Mouse (Mus musculus): ENCODE measurements around the gene Pbxip1.
A peak's percentile ranks its signal among the peaks of the same experiment; 100 is the strongest.

Pbxip1 gene

DNA sequence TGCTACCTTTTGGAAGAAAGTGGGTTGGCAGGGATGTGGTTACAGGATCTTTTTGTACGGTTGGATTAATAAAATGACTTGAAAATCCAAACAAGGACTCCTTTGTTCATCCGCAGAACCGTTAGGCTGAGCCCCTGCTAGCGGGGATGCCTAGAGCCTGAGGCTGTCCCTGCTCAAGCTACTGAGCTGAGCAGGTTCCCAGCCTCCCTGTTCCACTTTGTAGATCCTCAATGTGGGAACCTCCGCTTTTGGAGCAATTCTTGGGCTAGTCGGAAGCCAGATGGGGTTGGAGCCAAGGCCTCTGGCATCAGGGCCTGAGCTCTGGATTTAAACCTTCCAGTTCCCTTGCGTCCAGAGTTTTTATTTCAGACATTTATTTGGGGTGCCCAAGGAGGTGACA is 1.5 kb upstream of the Pbxip1 start:
- DNase-seq = no peak

DNA sequence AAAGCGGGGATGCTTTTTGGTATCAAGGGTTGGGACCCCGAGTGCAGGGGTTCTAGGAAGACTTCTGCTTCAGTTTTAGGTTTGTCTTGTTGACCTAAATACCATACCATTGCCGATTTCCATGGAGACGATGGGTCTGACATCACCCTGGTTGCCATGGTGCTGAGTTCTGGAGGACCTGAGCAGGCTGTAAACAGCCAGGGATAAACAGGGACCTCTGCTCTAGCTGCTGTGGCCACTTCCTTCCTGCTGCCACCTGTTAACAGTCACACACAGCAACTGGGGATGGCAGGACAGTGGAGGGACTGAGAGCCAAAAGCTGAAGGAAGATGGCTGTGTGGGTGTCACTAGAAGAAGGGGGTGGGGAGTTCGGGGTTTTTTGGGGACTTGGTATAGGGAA is 763 bp downstream of the Pbxip1 start:
- DNase-seq = peak in 1 of 2 experiments; percentile 43

DNA sequence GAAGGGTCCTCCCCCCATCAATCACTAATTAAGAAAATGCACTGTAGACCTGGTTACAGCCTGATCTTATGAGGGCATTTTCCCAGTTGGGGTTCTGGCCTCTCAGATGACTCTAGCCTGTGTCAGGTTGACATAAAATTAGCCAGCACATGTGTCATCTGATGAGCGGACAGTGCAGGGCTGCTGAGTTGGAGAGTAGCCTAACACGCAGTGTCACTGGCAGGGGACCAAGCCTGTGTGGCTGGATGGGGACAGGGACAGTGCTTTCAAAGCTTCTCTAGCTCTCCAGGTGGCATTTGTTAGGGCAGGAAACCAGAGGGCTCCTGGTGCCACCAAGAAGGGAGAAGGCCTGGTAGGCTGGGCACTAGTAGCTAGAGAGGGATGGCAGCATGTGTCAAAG is 4.2 kb downstream of the Pbxip1 start:
- no peak for DNase-seq

DNA sequence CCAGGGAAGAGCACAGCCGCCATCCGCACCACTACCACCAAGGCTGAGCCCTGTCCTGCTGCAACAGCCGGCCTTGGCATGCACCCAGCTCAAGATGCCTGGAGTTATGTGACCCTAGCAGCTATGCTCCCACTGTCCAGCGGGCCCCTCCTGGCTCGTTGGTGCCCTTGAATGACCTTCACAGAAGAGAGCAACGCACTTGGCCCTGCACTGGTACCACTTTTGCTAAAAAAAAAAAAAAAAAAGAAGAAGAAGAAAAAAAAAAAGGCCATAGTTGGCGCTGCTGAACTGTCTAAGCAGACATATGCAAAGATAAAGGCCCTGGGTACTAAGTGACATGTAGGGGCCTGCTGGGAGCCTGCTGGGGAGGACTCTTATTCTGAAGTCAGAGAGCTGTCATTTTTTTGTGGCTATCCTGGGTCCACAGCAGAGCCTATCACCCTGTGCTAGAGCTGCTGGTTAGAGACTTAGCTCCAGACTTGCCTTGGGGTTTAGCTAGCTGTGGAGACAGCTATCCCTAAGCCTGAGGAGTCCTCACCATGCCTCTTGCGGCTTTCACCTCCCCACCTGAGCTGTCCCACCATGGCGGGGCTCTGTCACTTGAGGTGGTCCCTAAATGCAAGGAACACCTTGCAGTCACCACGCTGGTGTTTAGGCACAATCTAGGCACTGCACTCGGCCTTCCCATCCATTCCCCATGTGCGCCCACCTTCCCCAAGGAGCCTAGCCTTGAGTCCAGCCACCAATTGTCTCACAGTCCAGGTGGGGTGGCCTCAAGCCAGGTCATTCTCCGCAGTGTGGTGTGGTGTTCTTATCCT is 12.4 kb downstream of the Pbxip1 start:
- DNase-seq = no peak

DNA sequence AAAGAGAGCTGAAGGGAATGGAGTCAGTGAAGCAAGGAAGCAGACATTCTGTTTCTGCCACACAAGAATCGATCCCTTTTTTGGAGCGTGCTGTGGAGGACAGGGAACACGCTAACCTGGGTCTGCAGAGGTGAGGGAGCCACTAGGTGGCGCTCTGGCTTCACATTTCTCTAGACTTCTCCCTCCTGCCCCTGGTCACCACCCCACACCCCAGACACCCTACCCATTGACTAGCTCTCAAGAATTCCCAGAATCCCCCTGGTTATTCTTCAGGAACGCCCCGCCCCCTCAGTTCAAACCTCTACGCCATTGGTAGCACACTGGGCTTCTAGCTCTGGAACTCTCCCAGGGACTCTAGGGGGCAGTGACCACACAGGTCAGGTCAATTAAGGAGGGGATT is 13.0 kb downstream of the Pbxip1 start:
- peak; percentile 76 for DNase-seq

DNA sequence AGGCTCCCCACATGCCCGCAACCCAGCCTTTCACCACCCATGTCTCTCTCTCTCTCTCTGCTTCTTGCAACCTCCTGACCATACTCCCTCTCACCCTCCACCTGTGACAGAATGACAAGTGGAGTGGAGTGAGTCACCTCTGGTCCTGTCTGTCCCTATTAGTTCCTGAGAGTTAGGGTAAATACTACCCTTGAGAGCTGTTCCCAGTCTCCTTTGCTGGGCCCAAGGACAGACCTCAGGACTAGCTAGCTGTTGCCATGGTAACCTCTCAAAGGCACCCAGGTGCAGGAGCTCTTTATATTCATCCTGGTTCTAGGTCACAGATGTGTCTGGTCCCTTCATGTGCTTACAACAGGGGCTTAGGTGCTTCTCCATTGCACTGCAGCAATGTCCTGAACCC is 15.4 kb downstream of the Pbxip1 start:
- peak; percentile 39 to 67 for DNase-seq

DNA sequence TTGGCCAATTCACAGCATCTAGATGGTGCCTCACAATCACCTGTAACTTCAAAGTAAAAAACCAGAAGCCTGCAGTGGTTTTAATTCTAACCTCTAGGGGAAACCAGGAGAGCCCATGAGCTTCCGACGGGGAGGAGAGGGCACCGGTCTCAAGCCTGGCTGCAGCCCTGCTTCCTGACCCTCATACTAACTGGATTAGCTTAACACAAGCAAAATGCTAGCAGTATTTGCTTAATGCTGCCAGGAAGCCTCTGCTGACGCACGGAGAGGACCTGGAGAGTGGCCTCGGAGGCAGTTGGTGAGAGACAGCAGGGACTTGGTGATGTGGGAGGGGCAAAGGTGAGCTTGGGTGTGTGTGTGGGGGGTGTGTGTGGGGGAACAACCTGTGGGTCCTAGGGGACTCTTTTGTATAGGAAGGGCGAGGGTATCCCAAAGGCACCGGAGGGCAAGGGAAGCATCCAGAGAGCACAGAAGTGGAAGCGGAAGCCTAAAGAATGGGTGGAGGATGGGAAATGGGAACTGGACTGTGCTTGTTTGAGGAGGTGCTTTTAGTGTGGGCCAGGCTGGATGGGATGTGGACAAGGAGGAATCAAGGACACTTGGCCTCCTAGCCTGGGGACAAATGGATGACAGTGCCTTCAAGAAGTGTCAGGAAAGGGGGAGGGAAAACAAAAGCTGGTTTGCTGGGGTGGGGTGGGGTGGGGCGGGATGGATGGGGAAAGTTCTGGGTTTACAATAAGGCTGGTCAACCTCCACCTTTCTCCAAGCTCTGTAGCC is 18.1 kb downstream of the Pbxip1 start, which contains the start of gene Pmvk:
Gene Pmvk, plus strand, starts transcription at position 141 of the 777 bp plus-strand sequence.
- no peak for DNase-seq

DNA sequence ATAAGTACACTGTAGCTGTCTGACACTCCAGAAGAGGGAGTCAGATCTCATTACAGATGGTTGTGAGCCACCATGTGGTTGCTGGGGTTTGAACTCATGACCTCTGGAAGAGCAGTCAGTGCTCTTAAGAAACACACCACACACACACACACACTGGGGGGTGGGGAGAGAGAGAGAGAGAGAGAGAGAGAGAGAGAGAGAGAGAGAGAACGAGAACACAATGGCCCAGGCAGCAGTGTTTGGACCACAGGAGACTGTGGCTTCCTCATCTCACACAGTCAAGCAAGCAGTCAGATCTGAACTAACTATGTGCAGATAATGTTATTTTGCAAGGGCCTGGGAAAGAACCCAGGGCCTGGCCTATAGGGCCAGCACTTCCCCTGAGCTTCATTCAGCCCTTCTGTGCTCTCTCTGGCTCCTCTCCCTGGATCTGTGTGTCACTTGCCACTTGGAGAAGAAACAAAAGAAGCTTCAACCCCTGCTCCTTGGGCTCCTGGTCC is 19.3 kb downstream of the Pbxip1 start:
- DNase-seq = no peak

DNA sequence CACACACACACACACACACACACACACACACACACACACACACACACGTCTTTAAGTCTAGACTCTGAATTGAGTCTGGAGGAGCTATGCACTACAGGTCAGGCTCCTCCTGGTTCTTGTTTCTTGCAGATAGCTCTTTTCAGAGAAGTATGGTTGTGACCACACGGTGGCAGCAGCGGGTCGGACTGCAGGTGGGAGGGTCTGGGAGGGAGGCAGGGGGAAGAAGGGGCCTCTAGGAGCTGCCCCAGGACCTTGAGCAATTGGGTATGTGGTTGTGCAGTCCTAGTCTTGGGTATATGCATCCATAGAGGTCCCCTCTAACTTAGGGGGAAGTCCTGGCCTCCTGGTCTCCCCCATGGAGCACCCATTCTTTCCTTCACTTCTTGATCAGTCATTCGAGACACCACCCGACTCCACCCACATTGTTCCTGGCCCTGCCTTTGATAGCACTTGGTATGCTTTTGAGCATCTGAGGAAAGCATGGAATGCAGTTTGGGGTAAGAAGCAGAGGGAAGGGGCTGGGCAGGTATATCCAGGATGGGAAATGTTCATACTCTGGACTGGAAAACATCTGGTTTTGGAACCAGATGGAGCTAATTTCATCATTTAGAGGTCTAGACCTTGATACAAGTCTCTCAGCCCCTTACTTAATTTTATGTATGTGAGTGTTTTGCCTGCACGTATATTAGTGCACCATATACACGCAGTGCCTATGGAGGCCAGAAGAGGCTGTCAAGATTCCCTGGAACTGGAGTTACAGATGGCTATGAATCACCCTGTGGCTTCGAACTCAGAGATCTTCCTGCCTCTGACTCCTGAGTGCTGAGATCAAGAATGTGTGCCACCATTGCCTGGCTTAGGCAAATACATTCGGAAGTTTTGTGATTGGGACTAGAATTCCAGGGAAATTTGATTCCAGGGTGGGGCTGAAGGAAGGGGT is 20.5 kb downstream of the Pbxip1 start:
- peak; percentile 81 to 86 for DNase-seq

DNA sequence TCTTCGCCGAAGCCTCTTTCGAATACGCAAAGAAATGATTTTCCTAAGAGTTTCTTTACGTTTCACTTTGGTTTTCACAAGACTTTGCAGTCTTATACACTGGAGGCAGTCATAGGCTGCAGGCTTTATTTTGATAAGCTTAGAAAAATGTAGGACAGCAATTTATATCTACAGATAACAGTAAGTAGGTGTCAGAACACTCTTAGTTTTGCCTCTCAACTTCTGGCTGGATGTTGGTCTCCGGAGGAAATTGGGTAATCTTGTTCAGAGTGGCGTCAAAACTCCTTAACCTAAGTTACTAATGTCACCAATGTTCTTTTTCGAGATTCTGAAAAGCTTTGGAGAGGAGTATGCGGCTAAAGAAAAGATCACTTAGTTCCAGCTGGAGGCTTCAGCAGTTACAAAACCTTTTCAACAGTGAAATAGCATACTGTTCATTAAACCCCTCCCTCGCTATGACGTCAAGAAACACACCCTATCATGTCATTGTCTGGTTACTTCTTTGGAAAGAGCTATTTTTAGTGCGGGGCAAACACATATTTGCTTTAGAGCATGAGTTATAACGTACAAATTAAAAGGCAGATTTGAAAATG is 22.0 kb downstream of the Pbxip1 start:
- DNase-seq = no peak

DNA sequence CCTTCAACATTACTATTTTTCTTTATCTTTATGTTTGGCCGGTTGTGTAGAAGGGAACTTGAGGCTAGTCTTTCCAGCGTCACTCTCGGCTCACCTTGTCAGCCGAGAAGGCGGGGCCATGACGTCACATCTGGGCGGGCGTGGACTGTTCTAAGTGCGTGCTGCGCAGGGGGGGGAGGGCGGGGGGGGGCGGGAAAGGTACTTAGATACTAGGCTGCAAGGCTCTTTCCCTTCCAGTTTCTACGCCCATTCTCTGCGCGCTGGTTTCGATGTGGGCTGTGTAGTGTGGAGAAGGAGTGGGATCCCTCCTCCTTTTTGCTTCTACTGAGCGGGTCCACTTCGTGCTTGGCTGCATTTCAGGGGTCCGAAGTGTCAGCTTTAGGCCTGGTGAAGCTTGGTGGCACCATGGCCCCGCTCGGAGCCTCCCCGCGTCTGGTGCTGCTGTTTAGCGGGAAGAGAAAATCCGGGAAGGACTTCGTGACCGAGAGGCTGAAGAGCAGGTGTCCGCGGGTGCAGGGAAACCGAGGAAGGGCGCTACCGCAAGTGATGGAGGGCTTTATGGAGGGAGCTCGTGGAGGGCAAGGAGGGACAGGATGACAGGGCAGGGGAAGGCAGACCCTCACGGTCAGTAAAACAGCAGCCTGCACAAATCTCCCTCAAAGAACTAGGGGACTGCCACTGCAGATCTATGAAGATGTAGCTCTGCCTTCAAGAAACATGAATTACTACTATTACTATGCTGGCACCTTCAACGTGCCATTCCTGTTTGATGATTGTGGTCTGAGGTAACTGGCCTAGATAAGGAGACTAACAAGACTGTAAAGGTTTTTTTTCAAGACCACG is 22.7 kb downstream of the Pbxip1 start:
- DNase-seq = peak; percentile 92 to 93

DNA sequence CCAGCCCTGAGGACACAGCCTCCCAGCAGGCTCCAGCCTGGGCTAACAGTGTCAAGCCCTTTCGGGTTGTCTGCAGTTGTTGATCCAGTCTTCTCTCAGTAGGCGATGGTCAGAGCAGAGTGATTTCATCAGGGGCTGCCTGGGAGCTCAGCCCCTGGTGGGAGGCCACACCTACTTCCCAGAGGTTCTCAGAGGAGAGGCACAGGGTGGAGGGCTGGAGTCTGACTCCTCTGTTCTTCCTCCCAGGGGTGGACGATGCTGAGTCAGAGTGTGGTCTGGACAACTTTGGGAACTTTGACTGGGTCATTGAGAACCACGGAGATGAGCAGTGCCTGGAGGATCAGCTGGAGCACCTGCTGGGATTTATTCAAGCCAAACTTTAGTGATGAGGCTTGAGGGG is 31.8 kb downstream of the Pbxip1 start:
- DNase-seq = no peak

DNA sequence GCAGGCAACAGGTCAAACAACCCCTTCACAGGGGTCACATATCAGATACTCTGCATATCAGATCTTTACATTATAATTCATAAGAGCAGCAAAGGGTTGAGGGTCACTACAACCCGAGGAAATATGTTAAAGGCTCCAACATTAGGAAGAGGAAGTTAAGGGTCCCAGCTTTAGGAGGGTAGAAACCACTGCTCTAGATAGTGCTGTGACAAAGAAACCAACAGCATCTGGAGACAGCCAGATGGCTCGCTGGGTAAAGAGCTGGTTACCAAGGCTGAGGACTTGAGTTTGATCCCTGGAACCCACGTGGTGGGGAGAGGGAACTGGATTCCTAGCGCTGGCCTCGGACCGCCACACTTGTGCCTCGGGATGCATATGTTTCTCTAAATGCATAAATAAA is 35.8 kb downstream of the Pbxip1 start:
- no peak for DNase-seq

DNA sequence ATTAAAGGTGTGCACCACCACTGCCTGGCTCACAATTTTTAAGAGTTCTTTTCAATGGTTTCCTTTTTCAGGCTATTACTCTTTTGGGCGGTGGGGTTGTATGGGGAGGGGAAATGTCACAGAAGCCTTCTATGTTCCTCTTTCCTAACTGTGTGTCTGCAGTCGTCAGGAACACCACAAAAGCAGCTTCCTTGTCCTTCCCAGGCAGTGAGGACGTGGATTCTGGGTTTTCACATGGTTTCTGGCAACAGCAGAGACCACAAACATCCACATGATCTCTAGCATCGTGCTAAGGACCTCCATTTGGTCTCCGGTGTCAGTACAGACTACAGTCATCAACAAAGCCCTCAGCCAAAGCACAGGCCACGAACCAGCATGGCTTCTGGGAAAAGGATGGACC is 37.3 kb downstream of the Pbxip1 start:
- DNase-seq = no peak

DNA sequence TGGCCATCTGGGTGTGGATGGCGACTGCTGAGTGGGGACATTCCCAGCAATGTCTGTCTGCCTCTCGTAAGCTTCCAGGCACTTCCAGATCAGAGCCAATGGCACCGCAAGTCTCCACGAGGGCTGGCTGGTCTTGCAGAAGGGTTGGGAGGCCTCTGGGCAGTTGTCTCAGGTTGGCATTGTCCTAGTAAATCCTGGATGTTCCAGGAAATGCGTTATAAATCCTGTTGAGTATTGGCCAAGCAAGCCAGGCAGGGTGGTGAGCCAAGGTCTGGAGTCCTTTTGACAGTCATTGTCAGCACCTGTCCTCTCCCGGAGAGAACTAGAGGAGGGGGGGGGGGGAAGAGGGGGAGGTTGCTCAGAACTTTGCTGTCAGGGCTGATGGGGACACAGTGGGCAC is 42.5 kb downstream of the Pbxip1 start:
- no peak for DNase-seq

DNA sequence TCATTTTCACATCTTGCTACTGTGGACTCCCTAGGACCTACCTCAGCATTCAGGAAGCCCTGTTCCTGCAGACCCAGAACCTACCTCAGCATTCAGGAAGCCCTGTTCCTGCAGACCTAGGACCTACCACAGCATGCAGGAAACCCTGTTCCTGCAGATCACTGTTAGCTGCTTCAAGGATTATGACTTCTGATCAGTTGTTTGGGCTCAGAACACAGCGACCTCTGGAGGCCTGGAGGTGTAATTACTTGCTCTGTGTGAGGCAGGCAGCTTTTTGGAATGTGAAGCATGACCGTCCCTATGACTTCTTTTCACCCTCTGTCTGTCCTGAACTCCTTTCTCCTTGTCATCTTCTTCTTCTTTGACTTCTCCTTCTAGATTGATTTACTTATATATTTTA is 45.0 kb downstream of the Pbxip1 start:
- DNase-seq = peak; percentile 49 to 51

DNA sequence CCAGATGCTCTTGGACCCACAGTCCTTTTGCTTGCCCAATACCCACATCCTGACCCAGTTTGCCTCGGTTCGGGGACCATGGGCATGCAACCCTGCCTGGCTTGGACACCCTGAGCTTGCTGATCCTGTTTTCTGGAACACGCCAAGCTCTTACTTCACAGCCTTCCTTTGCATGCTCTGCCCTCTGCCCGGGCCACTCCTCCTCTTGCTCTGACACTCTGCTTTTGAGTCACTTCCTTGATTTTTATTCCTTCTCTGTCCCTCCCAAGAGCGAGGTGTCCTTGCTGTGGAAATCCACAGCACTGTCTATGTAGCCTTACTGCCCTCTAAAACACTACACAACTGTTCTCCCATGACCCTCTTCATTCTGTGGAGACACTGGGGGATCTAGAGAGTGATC is 45.7 kb downstream of the Pbxip1 start:
- no peak for DNase-seq

DNA sequence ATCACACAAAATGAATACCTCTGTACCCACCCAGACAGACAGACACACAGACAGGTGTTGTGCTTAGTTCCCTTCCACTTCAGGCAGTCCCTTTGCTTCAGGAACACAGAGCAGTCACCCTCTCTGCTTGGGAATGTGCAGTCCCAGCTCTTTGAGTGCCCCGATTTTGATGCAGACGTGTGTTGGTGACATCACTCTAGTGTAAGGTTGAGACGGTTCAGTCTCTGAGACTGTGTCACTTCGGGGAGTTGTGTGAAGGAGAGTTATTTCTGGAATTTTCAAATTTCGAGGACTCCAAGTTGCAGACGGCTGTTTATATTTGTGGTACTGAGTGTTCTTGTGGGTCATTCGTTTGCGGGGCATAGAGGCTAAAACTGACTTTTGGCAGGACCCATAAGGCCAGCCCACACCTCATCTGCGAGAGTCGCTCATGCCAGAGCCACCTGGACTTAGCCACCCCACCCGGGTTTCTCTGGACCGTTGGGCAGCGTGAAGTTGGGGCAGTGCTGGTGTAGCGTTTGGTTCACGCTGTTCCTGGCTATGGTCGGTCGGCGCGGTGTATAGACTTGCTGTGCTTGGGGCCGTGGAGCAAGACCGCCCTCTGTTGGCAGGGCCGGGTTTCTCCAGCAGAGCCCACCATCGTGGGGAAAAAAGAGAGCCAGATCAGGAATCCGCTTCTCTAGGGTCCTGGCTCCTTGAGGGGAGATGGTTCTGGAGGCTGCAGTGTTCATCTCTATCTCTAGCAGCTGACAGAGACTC is 48.4 kb downstream of the Pbxip1 start:
- peak; percentile 77 to 78 for DNase-seq

DNA sequence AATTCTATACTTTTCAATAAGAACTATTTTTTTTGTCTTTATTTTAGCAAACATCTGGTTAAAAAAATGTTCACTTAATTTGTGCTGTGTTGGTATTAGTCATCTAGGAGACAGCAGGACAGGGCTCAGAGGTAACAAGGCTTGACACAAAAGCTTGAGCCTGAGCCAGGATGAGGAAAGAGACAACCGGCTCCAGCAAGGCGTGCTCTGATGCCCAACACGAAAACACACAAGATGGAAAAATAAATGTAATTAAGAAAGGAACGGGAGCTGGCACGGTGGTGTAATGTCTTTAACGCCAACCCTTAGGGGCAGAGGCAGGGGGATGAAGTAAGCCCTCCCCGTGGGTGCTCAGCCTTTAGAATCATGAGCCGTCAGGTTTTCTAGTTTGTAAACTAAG is 49.6 kb downstream of the Pbxip1 start:
- no peak for DNase-seq

DNA sequence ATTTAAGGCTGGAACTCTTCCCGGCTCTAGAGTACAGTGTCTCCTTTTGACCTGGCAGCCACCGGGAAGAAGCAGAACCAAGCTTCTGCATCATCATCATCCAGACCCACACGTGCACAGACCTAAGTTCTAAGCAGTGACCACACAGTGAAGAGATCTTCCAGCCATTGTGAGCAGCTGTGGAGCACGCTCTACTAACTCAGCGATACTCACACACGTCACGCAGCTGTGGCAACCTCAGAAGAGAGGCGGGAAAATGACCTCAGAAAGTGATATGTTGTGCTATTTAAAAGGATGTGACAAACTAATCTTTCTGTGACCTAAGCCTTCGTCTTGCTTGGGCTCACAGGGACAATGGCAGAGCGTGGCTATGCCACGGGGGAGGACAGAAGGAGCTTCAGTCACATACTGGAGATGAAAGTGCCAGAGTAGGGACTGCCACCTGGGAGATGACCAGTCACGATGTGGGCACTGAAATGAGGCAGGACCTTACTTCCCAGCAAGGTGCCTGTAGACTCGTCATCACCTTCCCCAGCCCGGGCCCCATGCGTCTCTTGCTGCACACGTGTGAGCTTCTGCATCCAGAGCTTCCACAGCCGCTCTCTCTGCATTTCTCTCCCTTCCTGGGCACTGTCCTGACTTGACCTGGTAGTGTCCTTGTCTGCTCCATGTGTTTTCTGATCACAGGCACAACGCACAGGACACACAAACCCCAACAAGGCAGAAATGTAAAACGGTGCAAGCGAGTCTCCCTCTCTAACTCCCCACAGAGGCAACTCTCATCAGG is 50.6 kb downstream of the Pbxip1 start:
- no peak for DNase-seq

Data from thymus, postnatal 36 days (tissue).